Mouse (Mus musculus) MEL (cell line): Measurements from ENCODE around the gene Brip1. TPM values are rescaled to one million over a fixed set of nuclear protein-coding genes. Genes with fewer than 3 reads are reported as not detected.

ENCODE experiments used
- DNase-seq: peaks from one replicate; pipeline ENCODE4 v3.0.0; 2011; ENCODE audit warnings: low read depth, low spot score
- H3K27ac ChIP-seq: 2 replicates; pipeline ENCODE4 v1.5.1; 2012; ENCODE audit warnings: low read depth, mild to moderate bottlenecking, control low read depth, low read length, moderate library complexity; ENCODE audit not compliant: control insufficient read depth
- H3K27me3 ChIP-seq, 2 experiments: fragments of 150-350 bp in 1 of 2; sonication (generic) in 1 of 2; 2 replicates each; pipeline ENCODE4 v1.6.1; 2012; ENCODE audit warnings: low read length in 2 of 2, mild to moderate bottlenecking in 2 of 2, improper control_type of control experiment in 1 of 2, moderate library complexity in 1 of 2; ENCODE audit not compliant: insufficient read depth in 2 of 2, control insufficient read depth in 1 of 2
- H3K36me3 ChIP-seq, 2 experiments: 2 replicates each; pipeline ENCODE4 v1.6.1; 2012 to 2014; ENCODE audit warnings: low read length in 2 of 2, improper control_type of control experiment in 1 of 2, inconsistent platforms in 1 of 2, mild to moderate bottlenecking in 1 of 2; ENCODE audit not compliant: insufficient read depth in 2 of 2, control insufficient read depth in 1 of 2
- H3K4me1 ChIP-seq, 2 experiments: fragments of 150-350 bp in 1 of 2; sonication (generic) in 1 of 2; 2 replicates each; pipeline ENCODE4 v1.6.1; 2012; ENCODE audit warnings: low read length in 2 of 2, improper control_type of control experiment in 1 of 2, mild to moderate bottlenecking in 1 of 2; ENCODE audit not compliant: insufficient read depth in 2 of 2, control insufficient read depth in 1 of 2
- H3K4me3 ChIP-seq, 2 experiments: fragments of 150-350 bp in 1 of 2; sonication (generic) in 1 of 2; 2 replicates each; pipeline ENCODE4 v1.5.1; 2012; ENCODE audit warnings: low read depth in 2 of 2, low read length in 2 of 2, mild to moderate bottlenecking in 2 of 2, moderate library complexity in 2 of 2, control low read depth in 1 of 2, improper control_type of control experiment in 1 of 2; ENCODE audit not compliant: control insufficient read depth in 1 of 2, insufficient read depth in 1 of 2
- H3K79me2 ChIP-seq: 2 replicates; pipeline ENCODE4 v1.6.1; 2012; ENCODE audit warnings: mild to moderate bottlenecking, low read length, moderate library complexity; ENCODE audit not compliant: control insufficient read depth, poor library complexity, insufficient read depth
- H3K9ac ChIP-seq: 2 replicates; pipeline ENCODE4 v1.6.1; 2012; ENCODE audit warnings: low read depth, mild to moderate bottlenecking, control low read depth, low read length, moderate library complexity; ENCODE audit not compliant: control insufficient read depth, poor library complexity, severe bottlenecking
- H3K9me3 ChIP-seq: fragments of 150-350 bp; sonication (generic); replicated peaks from 2 replicates; pipeline ENCODE4 v1.6.1; 2012; ENCODE audit warnings: mild to moderate bottlenecking, low read length, improper control_type of control experiment, moderate library complexity; ENCODE audit not compliant: insufficient read depth
- CHD2 ChIP-seq: IDR thresholded peaks from 2 replicates; pipeline ENCODE4 v1.6.1; 2011; ENCODE audit warnings: low read length, improper control_type of control experiment
- CTCF ChIP-seq, 3 experiments: IDR thresholded peaks in 2 of 3; conservative IDR thresholded peaks in 1 of 3; 2 replicates each; pipeline ENCODE4 v1.5.1; 2011 to 2012; ENCODE audit warnings: low read length in 3 of 3, low read depth in 2 of 3, mild to moderate bottlenecking in 2 of 3, improper control_type of control experiment in 1 of 3, inconsistent platforms in 1 of 3, mixed read lengths in 1 of 3, moderate library complexity in 1 of 3; ENCODE audit not compliant: control insufficient read depth in 1 of 3, insufficient read depth in 1 of 3, poor library complexity in 1 of 3, severe bottlenecking in 1 of 3
- E2F4 ChIP-seq: IDR thresholded peaks from 2 replicates; pipeline ENCODE4 v1.6.1; 2011; ENCODE audit warnings: low read depth, low read length, improper control_type of control experiment, borderline replicate concordance
- EP300 ChIP-seq, 2 experiments: IDR thresholded peaks; 2 replicates each; pipeline ENCODE4 v1.6.1; 2011; ENCODE audit warnings: improper control_type of control experiment in 2 of 2, low read length in 2 of 2, low read depth in 1 of 2, mild to moderate bottlenecking in 1 of 2
- GATA1 ChIP-seq: IDR thresholded peaks from 2 replicates; pipeline ENCODE4 v1.6.1; 2011; ENCODE audit warnings: low read depth, low read length, improper control_type of control experiment
- HCFC1 ChIP-seq: IDR thresholded peaks from 2 replicates; pipeline ENCODE4 v1.6.1; 2012; ENCODE audit warnings: low read depth, mild to moderate bottlenecking, inconsistent platforms, low read length, improper control_type of control experiment, moderate library complexity
- JUND ChIP-seq: IDR thresholded peaks from 2 replicates; pipeline ENCODE4 v1.6.1; 2011; ENCODE audit warnings: low read depth, mild to moderate bottlenecking, improper control_type of control experiment, low read length
- KAT2A ChIP-seq: conservative IDR thresholded peaks from 2 replicates; pipeline ENCODE4 v1.6.1; 2012; ENCODE audit warnings: low read depth, low read length, improper control_type of control experiment, inconsistent platforms
- MAFK ChIP-seq: IDR thresholded peaks from 2 replicates; pipeline ENCODE4 v1.6.1; 2011; ENCODE audit warnings: low read depth, mild to moderate bottlenecking, low read length, improper control_type of control experiment, borderline replicate concordance
- MAZ ChIP-seq: IDR thresholded peaks from 2 replicates; pipeline ENCODE4 v1.6.1; 2012; ENCODE audit warnings: low read depth, mild to moderate bottlenecking, inconsistent platforms, low read length, improper control_type of control experiment
- MEF2A ChIP-seq: IDR thresholded peaks from 2 replicates; pipeline ENCODE4 v1.6.1; 2014; ENCODE audit warnings: low read depth, mild to moderate bottlenecking, inconsistent platforms, low read length, improper control_type of control experiment; ENCODE audit not compliant: poor library complexity, insufficient replicate concordance, severe bottlenecking; ENCODE audit errors: extremely low read depth
- MXI1 ChIP-seq: IDR thresholded peaks from 2 replicates; pipeline ENCODE4 v1.6.1; 2011; ENCODE audit warnings: mild to moderate bottlenecking, low read depth, low read length, improper control_type of control experiment
- MYB ChIP-seq: IDR thresholded peaks from 2 replicates; pipeline ENCODE4 v1.6.1; 2011; ENCODE audit warnings: mild to moderate bottlenecking, low read depth, low read length, improper control_type of control experiment
- NELFE ChIP-seq: IDR thresholded peaks from 2 replicates; pipeline ENCODE4 v1.6.1; 2011; ENCODE audit warnings: low read depth, low read length, improper control_type of control experiment
- NRF1 ChIP-seq: IDR thresholded peaks from 2 replicates; pipeline ENCODE4 v1.6.1; 2014; ENCODE audit warnings: low read depth, mild to moderate bottlenecking, inconsistent platforms, low read length, improper control_type of control experiment, moderate library complexity; ENCODE audit not compliant: poor library complexity, insufficient read depth, severe bottlenecking
- POLR2A ChIP-seq, 2 experiments: IDR thresholded peaks; 2 replicates each; pipeline ENCODE4 v1.6.1; 2011 to 2012; ENCODE audit warnings: low read length in 2 of 2, mild to moderate bottlenecking in 2 of 2, control low read depth in 1 of 2, improper control_type of control experiment in 1 of 2, low read depth in 1 of 2, moderate library complexity in 1 of 2; ENCODE audit not compliant: control insufficient read depth in 1 of 2, insufficient read depth in 1 of 2, poor library complexity in 1 of 2
- RCOR1 ChIP-seq: IDR thresholded peaks from 2 replicates; pipeline ENCODE4 v1.6.1; 2012; ENCODE audit warnings: low read depth, mild to moderate bottlenecking, inconsistent platforms, low read length, improper control_type of control experiment
- TCF12 ChIP-seq: IDR thresholded peaks from 2 replicates; pipeline ENCODE4 v1.6.1; 2014; ENCODE audit warnings: low read depth, mild to moderate bottlenecking, inconsistent platforms, low read length, improper control_type of control experiment, moderate library complexity
- UBTF ChIP-seq: IDR thresholded peaks from 2 replicates; pipeline ENCODE4 v1.6.1; 2012; ENCODE audit warnings: low read depth, mild to moderate bottlenecking, inconsistent platforms, low read length, improper control_type of control experiment, moderate library complexity, borderline replicate concordance; ENCODE audit not compliant: insufficient read depth
- USF1 ChIP-seq: IDR thresholded peaks from 2 replicates; pipeline ENCODE4 v1.6.1; 2014; ENCODE audit warnings: low read depth, mild to moderate bottlenecking, inconsistent platforms, low read length, improper control_type of control experiment, moderate library complexity
- USF2 ChIP-seq, 2 experiments: IDR thresholded peaks; 2 replicates each; pipeline ENCODE4 v1.6.1; 2011 to 2012; ENCODE audit warnings: improper control_type of control experiment in 2 of 2, low read length in 2 of 2, borderline replicate concordance in 1 of 2, inconsistent platforms in 1 of 2, low read depth in 1 of 2, mild to moderate bottlenecking in 1 of 2; ENCODE audit not compliant: insufficient read depth in 1 of 2
- ZC3H11A ChIP-seq: IDR thresholded peaks from 2 replicates; pipeline ENCODE4 v1.6.1; 2012; ENCODE audit warnings: low read depth, mild to moderate bottlenecking, inconsistent platforms, low read length, improper control_type of control experiment
- ZMIZ1 ChIP-seq: IDR thresholded peaks from 2 replicates; pipeline ENCODE4 v1.6.1; 2012; ENCODE audit warnings: low read depth, mild to moderate bottlenecking, inconsistent platforms, low read length, improper control_type of control experiment, moderate library complexity
- polyA plus RNA-seq, 2 experiments: library from polyadenylated mRNA; stranded (reverse) in 1 of 2; unstranded in 1 of 2; fragments of >175 nt in 1 of 2; fragments of >200 nt in 1 of 2; gene quantifications; 2 replicates each; pipeline versions ENCODE4 v1.2.1 to v1.2.4; 2012; ENCODE audit warnings: low replicate concordance in 2 of 2, low read depth in 1 of 2; ENCODE audit not compliant: insufficient read length in 2 of 2, insufficient read depth in 1 of 2, missing spikeins in 1 of 2
- total RNA-seq: library from RNA; depleted of rRNA; stranded (reverse); fragments of 300-350 nt; gene quantifications from 2 replicates; pipeline ENCODE4 v1.2.3, GENCODE M21; 2012

The Brip1 gene
- total and polyA plus RNA-seq, 3 experiments: 13.4 to 20.9 (median 14.9) TPM

DNA sequence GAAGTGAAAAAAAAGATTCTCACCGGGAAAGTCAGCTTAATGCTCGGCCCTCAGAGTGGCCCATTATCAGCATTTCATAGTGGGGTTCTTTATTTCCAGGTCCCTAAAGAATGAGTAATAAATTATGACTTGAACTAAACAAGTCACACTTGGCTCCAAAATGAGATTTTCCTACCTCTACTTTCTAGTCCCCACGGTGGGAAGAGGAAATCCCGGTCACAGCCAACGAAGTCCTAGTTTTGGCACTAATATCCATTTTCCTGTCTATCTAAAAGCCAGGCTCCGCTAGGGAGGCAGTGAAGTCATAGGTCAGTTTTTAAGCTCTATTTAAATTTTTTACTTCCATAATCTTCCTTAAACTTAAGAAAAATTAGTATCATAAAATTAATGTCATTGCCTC lies 99.8 kb downstream of the Brip1 start:
- Histone ChIP-seq H3K79me2 (no peaks in the 10 kb centered on the region), H3K4me3 (no peak overlapping the region), H3K36me3 (peaks cover 0 to 13% of the 10 kb centered on the region in 2 experiments; a peak in 2 of 4 replicates), H3K27ac (no peak overlapping the region), H3K9ac (no peak overlapping the region), H3K4me1 (no peaks in the 10 kb centered on the region)
- DNase-seq: no peak
- TF ChIP-seq MAZ (no peak), USF2 (IDR thresholded peaks at IDR 0.05; ENCODE audit: borderline replicate concordance in 1 of 2, insufficient read depth in 1 of 2, low read depth in 1 of 2, low read length in 2 of 2) (no peak), GATA1 (no peak), UBTF (no peak), RCOR1 (no peak), POLR2A (IDR thresholded peaks at IDR 0.05; ENCODE audit: control insufficient read depth in 1 of 2, insufficient read depth in 1 of 2, low read depth in 1 of 2, low read length in 2 of 2, poor library complexity in 1 of 2) (no peak)
- TF ChIP-seq, all 39 proteins: peak for 0
- Histone ChIP-seq H3K9me3 (no peaks in the 10 kb centered on the region), H3K27me3 (no peaks in the 10 kb centered on the region)

- no peak overlapping the region for H3K4me3 ChIP-seq
- H3K9ac ChIP-seq: no peak overlapping the region
- H3K9me3 ChIP-seq: no peaks in the 10 kb centered on the region
- no peak for DNase-seq
- H3K4me1 ChIP-seq: no peaks in the 10 kb centered on the region
- peaks cover 0 to 13% of the 10 kb centered on the region in 2 experiments; a peak in 2 of 4 replicates for H3K36me3 ChIP-seq
- H3K27ac ChIP-seq: no peak overlapping the region
- no peaks in the 10 kb centered on the region for H3K79me2 ChIP-seq
- H3K27me3 ChIP-seq: no peaks in the 10 kb centered on the region
- TF ChIP-seq JUND (no peak), EP300 (IDR thresholded peaks at IDR 0.05; ENCODE audit: low read depth in 1 of 2, low read length in 2 of 2) (no peak), UBTF (no peak), POLR2A (IDR thresholded peaks at IDR 0.05; ENCODE audit: control insufficient read depth in 1 of 2, insufficient read depth in 1 of 2, low read depth in 1 of 2, low read length in 2 of 2, poor library complexity in 1 of 2) (no peak), ZC3H11A (no peak), E2F4 (no peak), CHD2 (no peak), GATA1 (no peak), KAT2A (no peak), TCF12 (no peak), NRF1 (no peak), CTCF (IDR thresholded peaks at IDR 0.05 in 2 of 3, conservative IDR thresholded peaks at IDR 0.05 in 1 of 3; ENCODE audit: control insufficient read depth in 1 of 3, insufficient read depth in 1 of 3, low read depth in 2 of 3, low read length in 3 of 3, poor library complexity in 1 of 3, severe bottlenecking in 1 of 3) (no peak), MYB (no peak), MEF2A (no peak), MAFK (no peak), ZMIZ1 (no peak), USF1 (no peak), NELFE (no peak), HCFC1 (no peak), MXI1 (no peak)
- TF ChIP-seq, all 39 proteins: peak for 0
Measured at GRCm38 (mm10) chr11:86099341-86099740, 101.7 kb downstream of the Brip1 start.
